Mouse (Mus musculus): Measurements from ENCODE around the gene Sprr4.
"Not testable (repeated sequence)": the region's sequence is repeated elsewhere in the genome, so short reads cannot be mapped to it uniquely, and the experiment has no call there.

The Sprr4 gene

GRCm38 (mm10) chr3:92500393-92500792, at the start of gene Sprr4:
Sprr4 (minus strand) TSS chr3:92500493.
- DNase-seq, result no peak

GRCm38 (mm10) chr3:92534411-92534810, 34.1 kb upstream of the Sprr4 start, which contains the start of gene 2310046K23Rik:
2310046K23Rik (minus strand) TSS chr3:92534511.
- no peak for DNase-seq

- DNase-seq, result peak; percentile 42
Measured at GRCm38 (mm10) chr3:92512325-92512724, 12.0 kb upstream of the Sprr4 start.

- DNase-seq, result peak; percentile 37
Measured at GRCm38 (mm10) chr3:92510786-92511185, 10.5 kb upstream of the Sprr4 start.

GRCm38 (mm10) chr3:92508185-92508584, 7.9 kb upstream of the Sprr4 start:
- no peak for DNase-seq

GRCm38 (mm10) chr3:92503528-92503927, 3.2 kb upstream of the Sprr4 start:
- no peak for DNase-seq

- DNase-seq, result not testable (repeated sequence)
Measured at GRCm38 (mm10) chr3:92490262-92490661, 10.0 kb downstream of the Sprr4 start.

GRCm38 (mm10) chr3:92486307-92486706, 14.0 kb downstream of the Sprr4 start:
- no peak for DNase-seq

GRCm38 (mm10) chr3:92485863-92486262, 14.4 kb downstream of the Sprr4 start, which contains the start of gene Sprr1a:
Sprr1a (minus strand) TSS chr3:92485895.
- no peak for DNase-seq

- DNase-seq, result peak; percentile 9
Measured at GRCm38 (mm10) chr3:92481249-92481648, 19.0 kb downstream of the Sprr4 start.

GRCm38 (mm10) chr3:92470111-92470510, 30.2 kb downstream of the Sprr4 start:
- no peak for DNase-seq

- DNase-seq, result no peak
Measured at GRCm38 (mm10) chr3:92467424-92467823, 32.9 kb downstream of the Sprr4 start.

GRCm38 (mm10) chr3:92466576-92466975, 33.7 kb downstream of the Sprr4 start:
- DNase-seq, result no peak

GRCm38 (mm10) chr3:92458620-92459019, 41.7 kb downstream of the Sprr4 start, which contains the start of gene Sprr3:
Sprr3 (minus strand) TSS chr3:92458720.
- DNase-seq, result no peak

- DNase-seq, result no peak
Measured at GRCm38 (mm10) chr3:92455151-92455550, 45.1 kb downstream of the Sprr4 start.
